Mouse (Mus musculus) adrenal gland, adult 18-20 months (tissue): ENCODE measurements at regions not wholly inside any gene's neighbourhood (a gene's known extent, or its start where the extent isn't known, plus 50 kb on each side); places are given as distances from the start of the nearest gene placed in this dataset.

Experiments
- DNase-seq, 2 experiments: peaks; one replicate each; pipeline ENCODE4 v3.0.0; 2021 to 2022; ENCODE audit warnings: low spot score in 2 of 2

- no peak for DNase-seq
These were observed 661.9 kb downstream of the Basp1 start for GRCm38 (mm10) chr15:24751480-24752157.

DNA sequence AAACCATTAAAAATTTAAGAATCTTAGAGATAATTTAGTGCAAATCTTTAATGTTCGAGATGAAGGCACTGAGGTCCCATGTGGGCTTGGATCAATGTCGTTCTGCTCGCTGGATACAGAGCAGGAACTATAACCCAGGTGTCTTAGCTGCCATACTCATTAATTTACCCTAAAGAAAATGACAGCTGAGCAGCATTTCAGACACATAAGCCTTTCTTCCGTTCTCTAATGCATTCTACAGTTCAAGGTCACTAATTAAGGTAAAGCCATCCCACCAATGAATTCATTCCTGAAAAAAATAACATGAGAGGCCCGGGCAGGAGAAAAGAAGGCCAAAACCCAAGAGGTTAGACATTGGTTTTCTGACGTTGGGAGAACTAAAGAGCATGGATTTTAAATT, 670.3 kb downstream of the Basp1 start:
- DNase-seq, result no peak

GRCm38 (mm10) chr15:24725170-24725569, 688.4 kb downstream of the Basp1 start:
- no peak for DNase-seq

GRCm38 (mm10) chr15:24724664-24725063, 688.9 kb downstream of the Basp1 start:
- DNase-seq, result no peak

- DNase-seq, result no peak
These were observed 693.2 kb downstream of the Basp1 start for GRCm38 (mm10) chr15:24720346-24720745.

- DNase-seq, result no peak
These were observed 731.4 kb downstream of the Basp1 start for GRCm38 (mm10) chr15:24682167-24682566.

- no peak for DNase-seq
These were observed 764.6 kb downstream of the Basp1 start for GRCm38 (mm10) chr15:24648938-24649337.

DNA sequence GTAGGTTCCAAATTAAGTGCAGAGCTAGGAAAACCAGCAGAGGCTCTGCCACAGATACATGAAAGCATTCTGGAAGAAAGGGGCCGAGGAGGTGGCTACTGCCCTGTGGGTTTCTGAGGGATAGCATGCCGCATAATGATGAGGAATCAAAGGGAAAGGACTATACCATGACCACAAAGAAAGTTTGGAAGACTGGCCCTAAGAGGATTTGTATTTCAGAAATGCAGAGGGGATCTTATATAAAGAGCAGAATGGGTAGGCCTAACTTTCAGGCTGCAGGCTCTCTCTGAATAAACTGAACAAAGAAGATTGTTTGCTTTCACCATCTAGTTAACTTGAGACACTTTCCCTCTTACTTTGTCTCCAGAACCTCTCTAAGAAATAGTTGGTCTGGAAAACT, 777.9 kb downstream of the Basp1 start:
- DNase-seq, result no peak

DNA sequence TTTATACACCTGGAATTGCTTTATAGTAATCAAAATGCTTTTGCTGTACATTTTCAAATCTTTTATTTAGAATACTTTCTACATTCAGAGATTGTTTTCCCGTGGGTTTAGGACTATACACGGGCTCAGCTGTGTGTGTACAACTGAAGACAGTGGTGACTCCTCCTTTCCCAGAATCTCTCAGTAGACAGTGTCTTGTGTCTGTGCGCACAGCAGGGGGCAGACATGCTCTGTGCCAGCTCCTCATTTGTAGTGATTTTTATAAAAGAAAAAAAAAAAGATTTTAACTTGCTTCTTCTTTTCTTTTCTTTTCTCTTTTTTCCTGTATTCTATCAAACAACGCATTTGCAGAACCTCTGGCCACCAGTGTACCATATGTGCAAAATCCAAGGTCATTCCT, 817.3 kb downstream of the Basp1 start:
- DNase-seq, result peak in 1 of 2 experiments; percentile 19

DNA sequence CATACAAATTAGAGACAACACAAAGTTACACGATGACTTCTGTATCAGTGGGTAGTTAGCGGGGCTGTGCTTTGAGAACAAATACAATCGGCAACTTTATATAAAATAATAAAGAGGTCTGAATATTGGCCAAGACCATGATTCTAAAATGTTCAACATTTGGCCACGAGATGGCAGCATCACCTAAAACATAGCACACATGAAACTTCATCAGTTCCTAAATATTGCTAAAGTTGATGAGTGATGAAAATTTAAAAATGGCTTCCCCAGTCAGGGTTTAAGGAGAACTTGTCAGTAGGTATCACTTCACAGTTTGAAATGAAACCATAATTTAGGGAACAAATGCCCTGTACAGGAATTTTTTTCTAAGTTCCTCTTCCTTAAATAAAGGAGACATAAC, 824.6 kb downstream of the Basp1 start:
- peak; percentile 32 to 43 for DNase-seq

DNA sequence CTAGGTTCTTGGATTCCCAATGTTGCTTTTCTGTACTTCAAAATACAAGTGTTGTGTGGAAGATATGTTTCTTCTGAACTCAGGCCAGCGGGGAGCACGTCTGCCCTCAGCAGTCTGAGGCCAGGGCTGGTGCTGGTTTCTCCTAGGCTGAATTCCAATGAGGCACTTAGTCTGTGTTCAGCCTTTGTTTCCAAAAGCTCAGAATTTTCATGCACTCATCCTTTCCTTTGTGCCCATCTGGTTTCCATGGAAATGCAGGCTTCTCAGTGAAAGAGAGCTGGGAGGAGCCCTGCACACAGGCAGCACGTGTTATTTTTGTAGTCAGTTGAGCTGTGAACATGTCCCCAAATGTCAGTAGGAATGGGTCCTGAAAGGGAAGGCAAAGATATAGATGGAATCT, 846.6 kb downstream of the Basp1 start:
- DNase-seq, result no peak

GRCm38 (mm10) chr15:24556806-24557205, 856.8 kb downstream of the Basp1 start:
- DNase-seq, result no peak

- DNase-seq, result no peak
These were observed 863.5 kb downstream of the Basp1 start for GRCm38 (mm10) chr15:24550108-24550507.

DNA sequence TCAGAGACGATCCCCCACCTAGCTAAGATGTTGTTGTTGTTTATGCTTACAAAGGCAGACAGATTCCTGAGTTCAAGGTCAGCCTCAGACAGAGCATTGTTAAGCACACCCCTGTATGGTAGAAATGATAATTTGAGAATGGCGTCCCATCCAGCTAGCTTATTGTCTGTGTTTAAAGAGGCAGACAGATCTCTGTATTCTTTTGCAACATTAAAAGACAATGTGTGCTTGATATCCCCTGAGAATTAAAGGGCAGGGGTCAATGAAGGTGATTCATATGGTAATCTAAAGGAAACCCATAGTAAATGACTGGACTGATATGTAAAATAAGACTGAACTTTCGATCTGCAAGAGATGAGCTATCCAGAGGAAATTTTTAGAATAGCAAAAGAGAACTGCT, 883.5 kb downstream of the Basp1 start:
- no peak for DNase-seq

DNA sequence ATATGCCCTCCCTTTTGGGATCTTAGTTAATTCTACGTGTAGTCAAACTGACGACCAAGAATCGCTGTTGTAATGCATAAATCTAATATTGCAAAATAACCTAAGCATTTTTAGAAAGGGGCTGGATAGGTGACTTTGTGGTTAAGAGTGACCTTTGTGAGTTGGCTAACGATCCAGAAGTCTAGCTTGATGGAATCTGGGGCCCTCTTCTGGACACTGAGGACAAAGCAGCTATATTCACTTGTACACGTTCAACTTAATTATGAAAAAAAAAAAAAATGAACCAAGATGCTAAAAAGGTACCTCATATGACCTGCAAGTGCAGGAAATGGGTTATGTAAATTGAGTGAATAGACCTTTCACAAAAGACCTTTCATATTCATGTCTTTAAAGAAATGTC, 886.2 kb downstream of the Basp1 start:
- DNase-seq, result no peak

GRCm38 (mm10) chr15:24513926-24514325, 899.6 kb downstream of the Basp1 start:
- no peak for DNase-seq

GRCm38 (mm10) chr15:24501907-24502559, 911.5 kb downstream of the Basp1 start:
- no peak for DNase-seq

- no peak for DNase-seq
These were observed 927.3 kb downstream of the Basp1 start for GRCm38 (mm10) chr15:24486235-24486634.

DNA sequence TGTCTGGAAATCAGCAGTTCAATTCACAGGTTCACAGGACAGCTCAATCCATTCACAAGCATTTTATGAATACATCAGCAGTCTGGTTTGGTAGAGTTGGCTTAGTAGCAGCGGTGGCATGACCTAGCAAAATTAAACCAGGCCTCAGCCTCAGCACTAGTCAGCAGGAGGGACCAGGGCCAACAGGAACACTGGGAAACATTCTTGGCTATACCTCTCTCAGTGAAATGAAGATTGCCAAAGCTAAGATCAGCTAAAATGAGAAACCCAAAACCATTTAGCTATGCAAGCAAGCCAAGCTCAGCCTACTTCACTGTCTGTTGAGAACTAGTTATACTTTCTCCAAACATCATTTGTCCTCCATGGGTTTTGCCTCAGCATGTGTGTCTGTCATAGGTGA, 945.3 kb downstream of the Basp1 start:
- DNase-seq, result no peak

DNA sequence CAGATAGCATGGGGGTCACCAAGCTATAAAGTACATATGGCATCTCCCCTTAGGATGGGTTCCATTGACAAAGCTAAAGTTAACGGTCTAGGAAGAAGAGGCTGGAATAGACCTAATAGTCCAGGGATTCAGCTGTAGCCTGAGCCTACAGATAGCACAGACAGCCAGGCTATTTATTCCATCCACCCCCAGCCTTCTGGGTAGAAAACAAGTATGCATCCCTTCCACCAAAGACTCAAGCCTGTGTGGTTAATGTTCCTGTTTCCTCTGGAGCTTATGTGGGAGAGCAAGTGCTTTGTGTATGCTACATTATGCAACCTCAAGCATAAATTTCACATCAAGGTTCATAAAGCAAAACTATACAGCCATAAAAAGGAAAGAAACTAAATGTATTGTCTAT, 955.8 kb downstream of the Basp1 start:
- DNase-seq, result no peak

- DNase-seq, result no peak
These were observed 980.5 kb downstream of the Basp1 start for GRCm38 (mm10) chr15:24433083-24433482.

GRCm38 (mm10) chr15:24429154-24429553, 984.4 kb downstream of the Basp1 start:
- no peak for DNase-seq

- no peak for DNase-seq
These were observed 991.1 kb downstream of the Basp1 start for GRCm38 (mm10) chr15:24422333-24422942.
